Mouse (Mus musculus): ENCODE measurements around the gene Cbarp.

Gene Cbarp

DNA sequence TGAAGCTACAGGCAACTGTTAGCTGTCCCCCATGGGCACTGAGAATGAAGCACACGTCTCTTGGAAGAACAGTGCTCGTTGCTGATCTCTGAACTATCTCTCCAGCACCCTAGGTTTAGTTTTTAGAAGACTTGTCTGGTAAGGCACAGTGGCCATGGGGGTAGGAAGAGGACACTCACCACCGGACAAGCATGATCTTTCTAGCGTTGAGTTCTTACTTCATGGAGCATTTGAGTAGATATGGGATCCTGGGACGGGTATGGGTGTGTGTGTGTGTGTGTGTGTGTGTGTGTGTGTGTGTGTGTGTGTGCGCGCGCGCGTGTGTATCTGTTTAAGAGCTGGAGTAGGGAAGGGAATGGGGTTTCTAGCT lies at the start of gene Cbarp:
Gene Cbarp, minus strand, starts transcription at position 170 of the 370 bp plus-strand sequence.
- no peak for DNase-seq (ENCODE audit: low spot score)

DNA sequence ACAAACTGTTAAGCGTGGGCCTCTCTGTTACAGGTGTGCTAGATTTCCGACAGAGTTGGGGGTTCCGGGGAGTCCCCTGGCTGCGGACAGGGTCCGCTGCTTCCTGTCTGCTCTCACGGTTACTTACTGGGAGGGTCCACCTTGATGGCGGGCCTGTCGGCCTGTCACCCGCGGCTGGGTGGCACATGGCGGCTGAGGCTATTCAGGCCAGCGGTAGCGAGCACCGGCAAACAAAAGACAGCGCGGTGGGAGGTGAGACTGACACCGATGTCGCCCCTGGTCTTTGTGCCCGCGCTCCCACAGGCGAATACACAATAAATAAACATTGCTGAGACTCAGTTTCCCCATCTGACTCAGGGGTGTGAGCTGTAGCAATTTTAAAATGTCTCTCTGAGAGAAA lies 49.4 kb upstream of the Cbarp start:
- DNase-seq (ENCODE audit: low spot score): no peak

DNA sequence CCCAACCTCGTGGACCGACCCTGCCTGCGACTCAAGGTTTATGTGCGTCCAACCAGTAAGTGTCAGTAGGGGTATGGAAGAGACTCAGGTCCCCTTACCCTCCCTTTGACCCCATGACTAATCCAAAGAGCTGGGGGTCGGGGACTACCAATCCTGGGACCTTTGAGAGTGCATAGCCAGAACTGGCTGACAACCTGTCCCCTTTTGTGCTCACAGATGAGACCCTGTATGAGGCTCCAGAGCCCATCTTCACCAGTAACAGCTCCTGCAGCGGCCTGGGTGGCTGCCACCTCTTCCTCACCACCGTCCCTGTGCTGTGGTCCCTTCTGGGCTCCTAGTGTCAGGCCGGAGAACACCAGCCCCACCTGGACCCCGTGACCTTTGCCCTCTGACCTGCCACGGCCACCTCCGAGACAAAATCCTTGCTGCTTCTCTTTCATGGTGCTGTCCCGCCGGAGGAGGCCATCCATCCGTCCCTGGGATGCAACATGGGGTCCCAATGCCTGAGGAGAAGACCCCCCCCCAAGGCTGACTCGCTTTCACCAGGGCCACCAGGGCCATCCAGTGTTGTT lies 47.9 kb upstream of the Cbarp start:
- DNase-seq (ENCODE audit: low spot score): no peak

DNA sequence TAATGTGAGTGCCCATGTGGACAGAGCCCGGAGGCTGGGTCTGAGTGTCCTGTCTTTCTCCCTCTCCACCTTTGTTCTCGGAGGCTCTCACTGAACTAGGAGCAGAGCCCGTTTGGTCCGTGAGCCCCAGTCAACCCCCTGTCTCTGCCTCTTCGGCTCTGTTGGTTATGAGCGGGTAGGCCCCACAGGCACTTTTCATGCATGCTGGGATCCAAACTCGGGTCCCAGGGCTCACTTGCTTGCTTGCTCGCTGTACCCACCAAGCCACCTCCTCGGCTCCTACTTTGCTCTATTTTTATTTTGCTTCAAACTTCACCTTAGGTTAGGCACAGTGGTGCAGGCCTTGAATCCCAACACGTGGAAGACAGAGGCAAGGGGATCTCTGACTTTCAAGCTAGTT lies 47.1 kb upstream of the Cbarp start:
- DNase-seq (ENCODE audit: low spot score): no peak

DNA sequence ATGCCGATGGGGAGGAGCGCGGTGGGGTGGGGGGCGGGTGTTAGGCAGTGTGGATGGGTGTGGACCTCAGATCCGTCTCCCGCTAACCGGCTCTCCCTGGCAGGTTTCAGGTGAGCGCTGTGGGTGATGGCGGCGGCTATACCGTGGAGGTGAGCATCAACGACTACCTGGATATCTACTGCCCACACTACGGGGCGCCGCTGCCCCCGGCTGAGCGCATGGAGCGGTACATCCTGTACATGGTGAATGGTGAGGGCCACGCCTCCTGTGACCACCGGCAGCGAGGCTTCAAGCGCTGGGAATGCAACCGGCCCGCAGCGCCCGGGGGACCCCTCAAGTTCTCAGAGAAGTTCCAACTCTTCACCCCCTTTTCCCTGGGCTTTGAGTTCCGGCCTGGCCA lies 46.0 kb upstream of the Cbarp start:
- no peak for DNase-seq (ENCODE audit: low spot score)

DNA sequence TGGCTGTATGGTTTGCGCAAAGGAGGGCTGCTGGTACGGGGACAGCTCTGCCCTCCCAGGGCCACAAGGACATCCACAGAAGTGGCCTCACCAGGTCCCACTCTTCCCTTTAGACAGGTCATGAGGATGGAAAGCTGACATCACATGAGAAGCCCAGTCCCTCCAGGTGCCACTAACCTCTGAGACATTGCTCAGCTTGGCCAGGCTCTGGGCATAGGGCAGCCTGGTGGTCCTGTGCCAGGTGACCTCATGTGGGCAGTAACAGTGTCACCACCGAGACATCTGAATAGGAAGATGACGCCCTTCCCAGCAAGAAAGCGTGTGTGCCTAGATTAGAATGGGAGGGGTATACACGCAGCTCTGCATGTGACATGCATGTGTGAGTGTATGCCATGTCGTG lies 41.9 kb upstream of the Cbarp start:
- no peak for DNase-seq (ENCODE audit: low spot score)

DNA sequence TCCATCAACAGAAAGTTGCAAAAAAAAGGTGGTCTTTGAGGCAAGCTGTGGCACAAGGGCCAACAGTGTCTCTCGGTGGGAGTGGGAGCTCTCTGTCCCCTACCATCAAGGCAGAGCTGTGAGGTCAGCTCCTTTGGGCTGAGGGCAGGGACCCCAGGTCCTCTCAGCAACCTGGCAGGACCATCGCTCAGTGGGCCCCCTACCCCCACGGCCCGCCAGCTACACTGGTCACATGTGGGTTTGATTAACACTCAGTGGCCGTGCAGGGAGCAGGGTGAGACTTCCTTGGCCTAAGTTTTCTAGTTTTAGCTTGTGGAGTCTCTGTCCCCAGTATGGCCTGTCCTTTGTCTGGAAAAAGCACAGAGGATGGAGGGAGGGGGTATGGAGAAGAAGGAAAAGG lies 40.2 kb upstream of the Cbarp start:
- DNase-seq (ENCODE audit: low spot score): no peak

DNA sequence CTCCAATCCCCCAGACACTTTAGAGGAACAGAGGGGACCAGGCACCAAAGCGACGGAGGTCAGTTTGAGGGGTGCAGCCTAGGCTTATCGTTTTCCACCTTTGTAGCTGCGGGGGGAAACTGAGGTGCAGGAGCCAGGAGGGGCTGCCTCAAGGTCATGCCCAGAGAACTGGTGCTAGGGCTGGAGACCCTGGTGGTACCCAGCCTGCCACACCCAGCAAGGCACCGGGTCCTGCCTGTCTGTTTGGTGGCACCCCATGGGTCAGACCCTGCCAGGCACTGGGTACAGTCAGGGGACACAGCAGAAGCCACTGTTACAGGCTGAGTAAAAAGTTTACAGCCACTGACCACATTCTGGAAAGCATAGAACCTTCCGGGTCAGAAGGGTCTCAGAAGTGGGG lies 39.7 kb upstream of the Cbarp start:
- no peak for DNase-seq (ENCODE audit: low spot score)

DNA sequence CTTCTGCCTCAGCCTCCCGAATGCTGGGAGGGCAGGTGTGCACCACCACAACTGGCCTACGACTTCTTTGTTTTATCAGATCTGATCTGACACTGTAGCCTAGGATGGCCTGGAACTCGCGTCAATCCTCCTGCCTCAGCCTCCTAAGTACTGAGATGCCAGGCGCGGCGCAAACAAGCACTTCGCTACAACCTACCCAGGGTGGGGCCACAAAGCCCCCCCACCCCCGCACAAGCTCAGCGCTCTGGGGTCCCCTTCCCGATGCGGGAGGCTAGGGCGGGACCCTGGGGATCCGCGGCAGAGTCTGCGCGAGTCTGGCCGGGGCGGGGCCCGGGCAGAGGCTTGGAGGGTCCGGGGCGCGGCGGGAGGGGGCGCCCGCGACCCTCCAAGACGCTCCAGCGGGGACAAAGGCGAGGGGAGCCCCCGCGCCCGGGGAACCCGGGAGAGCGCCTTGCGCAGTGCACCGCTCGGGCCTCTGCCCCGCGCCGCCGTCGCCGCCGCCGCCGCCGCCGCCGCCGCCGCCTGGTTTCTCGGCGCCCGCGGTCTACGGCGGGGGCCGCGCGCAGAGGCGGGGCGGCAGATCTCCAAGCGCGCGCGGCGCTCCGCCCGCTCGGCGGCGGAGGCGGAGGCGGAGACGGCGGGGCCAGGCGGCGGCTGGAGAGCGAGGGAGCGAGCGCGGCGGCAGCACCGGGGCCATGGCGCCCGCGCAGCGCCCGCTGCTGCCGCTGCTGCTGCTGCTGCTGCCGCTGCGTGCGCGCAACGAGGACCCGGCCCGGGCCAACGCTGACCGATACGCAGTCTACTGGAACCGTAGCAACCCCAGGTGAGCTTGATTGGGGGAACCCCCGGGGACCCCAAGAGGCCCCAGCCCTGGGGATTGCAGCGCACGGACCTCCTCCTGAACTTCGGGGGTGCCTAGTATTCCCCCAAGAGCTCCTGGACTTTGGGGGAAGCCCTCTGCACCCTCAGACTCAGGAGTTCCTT lies 38.7 kb upstream of the Cbarp start, which contains the start of gene Efna2:
Gene Efna2, plus strand, starts transcription at position 415 of the 984 bp plus-strand sequence.
- no peak for DNase-seq (ENCODE audit: low spot score)

DNA sequence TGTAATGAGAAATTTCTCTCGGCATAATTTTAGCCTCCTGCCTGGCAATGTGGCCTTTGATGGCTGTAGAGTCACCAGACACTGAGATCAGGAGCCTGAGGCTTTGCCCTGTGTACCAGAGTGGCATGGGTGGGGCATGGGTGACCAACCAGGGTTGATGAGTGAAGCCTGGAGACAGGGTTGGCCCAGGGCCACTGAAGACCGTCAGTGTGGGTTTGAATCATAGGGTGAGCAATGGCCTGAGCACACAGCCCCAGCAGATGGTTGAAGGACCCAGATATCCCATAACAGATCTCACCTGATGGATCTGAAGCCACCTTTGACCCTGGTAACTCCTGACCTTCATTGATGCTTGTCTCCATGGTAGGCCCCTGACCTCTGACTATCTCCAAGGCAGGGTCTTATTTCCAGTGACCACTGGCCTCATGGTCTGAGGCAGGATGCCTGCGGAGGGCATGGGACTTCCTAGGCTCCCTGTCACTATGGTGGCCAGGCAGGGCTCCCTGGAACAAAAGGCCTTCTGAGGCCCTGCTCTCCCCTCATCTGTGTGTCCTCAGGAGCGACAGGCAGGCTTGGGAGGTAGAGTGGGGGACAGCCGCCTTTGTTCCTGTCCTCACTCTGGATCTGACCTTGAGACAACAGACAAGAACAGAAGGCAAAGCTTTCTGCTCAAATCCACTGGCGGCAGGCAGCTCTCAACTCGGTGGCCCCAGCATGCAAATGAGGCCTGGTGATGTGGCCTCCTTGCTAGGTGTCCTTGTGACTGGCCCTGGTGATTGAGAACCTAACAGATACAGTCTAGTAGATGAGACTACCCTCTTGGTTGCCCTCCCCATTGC lies 37.0 kb upstream of the Cbarp start:
- DNase-seq (ENCODE audit: low spot score): no peak

DNA sequence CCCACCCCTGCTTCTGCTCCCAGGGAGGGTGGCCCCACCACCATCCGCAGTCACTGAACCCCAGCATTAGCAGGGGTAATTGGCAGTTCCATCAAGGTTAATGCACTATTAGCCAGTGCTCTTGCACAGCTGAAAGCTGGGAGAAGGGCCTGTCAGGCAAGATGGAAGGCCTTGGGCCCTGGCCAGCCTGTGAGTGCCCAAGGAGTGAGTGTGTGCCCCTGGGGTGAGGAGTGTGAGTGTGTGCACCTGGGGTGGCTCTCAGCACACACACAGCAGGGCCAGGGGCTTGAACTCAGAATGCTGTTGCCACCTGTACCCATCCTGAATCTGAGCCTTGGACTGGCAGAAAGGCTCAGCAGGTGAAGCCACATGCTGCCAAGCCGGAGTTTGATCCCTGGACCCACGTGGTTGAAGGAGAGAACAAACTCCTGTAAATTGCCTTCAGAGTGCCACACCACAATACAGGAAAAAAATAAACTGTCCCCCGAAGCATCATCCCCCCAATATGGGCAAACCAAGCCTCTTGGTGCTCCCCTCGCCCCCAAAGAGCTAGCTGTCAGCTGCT lies 35.7 kb upstream of the Cbarp start:
- DNase-seq (ENCODE audit: low spot score): no peak

DNA sequence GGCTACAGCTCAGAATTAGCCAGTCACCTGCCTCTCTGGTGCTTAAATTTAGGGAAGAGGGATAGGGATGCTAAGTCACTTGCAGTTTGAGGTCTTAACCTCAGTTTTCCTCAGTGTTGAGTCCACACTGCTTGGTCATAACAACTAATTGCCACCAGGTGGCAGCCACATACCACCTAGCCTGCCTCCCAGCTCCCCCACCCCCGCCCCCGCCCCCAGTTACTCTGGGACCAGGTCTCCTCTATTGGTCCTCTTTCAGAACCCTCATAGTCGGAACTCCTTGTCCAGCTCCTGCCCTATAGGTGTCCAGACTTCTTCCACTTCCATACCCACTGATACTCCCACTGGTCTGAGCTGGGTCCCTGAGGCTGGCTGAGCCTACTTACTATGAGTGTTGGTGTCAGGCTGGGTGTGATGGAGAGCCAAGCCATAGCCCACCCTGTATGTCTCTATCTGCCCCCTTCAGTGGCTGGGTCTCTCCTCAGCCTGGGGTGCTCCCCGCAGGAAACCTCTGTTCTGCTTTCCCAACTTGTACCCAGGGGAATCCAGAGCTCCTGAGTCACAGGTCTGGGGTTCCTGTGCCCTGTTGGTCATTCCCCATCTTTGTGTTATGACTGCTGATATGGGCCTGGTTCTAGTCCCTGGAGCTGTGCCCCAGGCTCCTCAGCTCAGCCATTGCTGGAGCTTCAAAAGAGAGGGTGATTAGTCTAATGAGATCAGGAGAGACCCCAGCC lies 35.1 kb upstream of the Cbarp start:
- no peak for DNase-seq (ENCODE audit: low spot score)

DNA sequence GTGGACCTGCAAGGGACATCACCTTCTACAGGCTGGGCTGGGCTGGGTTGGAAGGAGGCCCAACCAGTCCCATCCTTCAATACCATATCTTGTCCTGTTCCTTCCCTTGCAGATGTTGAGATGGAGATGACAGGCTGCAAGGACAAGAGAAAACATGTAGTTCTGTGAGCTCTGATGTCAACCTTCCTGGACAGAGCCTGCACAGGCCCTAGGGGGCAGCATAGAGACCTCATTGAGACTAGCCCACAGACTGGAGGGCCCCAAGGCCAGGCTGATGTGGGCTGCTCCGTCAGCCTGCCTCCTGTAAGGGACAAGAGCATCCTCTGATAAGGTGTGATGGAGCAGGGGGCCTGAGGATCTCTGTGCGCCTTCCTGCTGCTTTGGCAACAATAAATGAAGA lies 34.1 kb upstream of the Cbarp start:
- DNase-seq (ENCODE audit: low spot score): no peak

DNA sequence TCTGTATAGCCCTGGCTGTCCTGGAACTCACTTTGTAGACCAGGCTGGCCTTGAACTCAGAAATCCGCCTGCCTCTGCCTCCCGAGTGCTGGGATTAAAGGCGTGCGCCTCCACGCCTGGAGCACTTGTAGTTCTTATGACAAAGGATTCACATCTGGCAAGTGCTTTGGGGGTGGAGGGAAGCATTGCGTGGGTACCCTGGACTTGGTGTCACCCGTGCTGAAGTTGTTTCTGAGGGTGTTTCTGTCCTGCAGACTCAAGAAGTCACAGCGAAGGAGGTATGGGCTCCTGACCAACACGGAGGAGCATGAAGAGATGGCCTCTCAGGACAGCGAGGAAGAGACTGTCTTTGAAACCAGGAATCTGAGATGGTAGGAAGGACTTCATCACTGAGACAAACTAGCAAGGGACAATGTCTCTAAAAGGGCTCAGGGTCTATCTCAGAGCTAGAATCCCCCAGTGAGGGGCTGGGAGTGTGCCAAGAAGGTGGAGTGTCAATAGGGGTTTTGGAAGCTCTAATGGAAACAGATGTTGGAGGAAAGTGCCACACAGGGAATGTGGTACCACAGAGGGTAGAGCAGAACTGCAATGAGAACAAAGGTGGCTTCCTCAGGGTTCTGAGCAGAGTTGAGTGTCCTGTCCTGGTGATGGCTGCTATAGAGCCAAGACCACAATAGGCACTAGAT lies 33.5 kb upstream of the Cbarp start:
- no peak for DNase-seq (ENCODE audit: low spot score)

DNA sequence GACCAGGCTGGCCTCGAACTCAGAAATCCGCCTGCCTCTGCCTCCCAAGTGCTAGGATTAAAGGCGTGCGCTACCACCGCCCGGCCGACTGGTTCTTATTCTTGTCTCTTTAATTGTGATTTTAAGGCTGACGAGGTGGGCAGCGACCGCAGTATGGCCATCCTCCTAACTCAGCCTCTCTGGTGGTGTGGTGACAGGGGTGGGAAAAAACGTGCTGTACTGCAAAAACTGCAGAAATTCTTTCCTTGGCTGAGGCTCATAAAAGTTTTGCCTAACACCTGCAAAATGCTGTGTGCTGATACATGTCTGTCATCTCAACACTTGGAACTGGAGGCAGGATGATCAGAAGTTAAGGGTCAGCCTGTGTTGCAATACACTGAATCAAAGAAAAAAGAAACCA lies 32.7 kb upstream of the Cbarp start:
- no peak for DNase-seq (ENCODE audit: low spot score)

DNA sequence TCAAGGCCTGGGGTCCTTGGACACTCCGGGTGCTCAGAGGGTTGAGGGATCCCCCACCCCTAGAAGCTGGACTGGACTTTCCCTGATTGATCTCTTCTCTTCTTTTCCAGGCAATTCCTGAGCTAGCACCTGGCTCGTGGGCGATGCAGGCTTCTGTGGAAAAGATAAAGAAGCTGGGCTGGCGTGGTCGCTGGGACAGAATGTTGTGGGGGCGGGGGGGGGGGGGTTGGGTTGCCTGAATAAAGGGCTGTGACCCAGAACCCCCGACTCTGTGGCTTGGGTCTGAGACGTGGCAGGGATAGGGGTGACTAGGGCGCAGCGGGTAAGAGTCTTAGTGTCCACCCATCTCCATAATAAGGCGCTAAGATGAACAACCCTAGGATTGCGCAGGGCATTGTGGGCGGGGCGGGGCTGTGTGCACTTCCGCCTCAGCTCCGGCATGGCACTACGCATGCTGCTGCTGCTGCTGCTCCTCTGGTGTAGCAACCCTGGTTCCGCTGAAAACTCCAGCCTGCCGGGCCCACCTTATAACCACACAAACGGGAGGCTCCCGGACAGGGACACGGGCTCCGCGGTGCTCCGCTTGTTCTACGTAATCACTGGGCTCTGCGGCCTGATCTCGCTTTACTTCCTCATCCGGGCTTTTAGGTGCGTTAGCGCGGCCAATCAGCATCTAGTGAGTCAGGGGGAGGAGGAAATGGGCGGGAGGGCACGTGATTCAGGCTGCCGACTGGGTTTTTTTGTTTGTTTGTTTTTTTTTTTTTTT lies 32.1 kb upstream of the Cbarp start, which contains the start of gene 1600002K03Rik:
Gene 1600002K03Rik, plus strand, starts transcription at position 418 of the 766 bp plus-strand sequence.
- peak; percentile 95 for DNase-seq (ENCODE audit: low spot score)

DNA sequence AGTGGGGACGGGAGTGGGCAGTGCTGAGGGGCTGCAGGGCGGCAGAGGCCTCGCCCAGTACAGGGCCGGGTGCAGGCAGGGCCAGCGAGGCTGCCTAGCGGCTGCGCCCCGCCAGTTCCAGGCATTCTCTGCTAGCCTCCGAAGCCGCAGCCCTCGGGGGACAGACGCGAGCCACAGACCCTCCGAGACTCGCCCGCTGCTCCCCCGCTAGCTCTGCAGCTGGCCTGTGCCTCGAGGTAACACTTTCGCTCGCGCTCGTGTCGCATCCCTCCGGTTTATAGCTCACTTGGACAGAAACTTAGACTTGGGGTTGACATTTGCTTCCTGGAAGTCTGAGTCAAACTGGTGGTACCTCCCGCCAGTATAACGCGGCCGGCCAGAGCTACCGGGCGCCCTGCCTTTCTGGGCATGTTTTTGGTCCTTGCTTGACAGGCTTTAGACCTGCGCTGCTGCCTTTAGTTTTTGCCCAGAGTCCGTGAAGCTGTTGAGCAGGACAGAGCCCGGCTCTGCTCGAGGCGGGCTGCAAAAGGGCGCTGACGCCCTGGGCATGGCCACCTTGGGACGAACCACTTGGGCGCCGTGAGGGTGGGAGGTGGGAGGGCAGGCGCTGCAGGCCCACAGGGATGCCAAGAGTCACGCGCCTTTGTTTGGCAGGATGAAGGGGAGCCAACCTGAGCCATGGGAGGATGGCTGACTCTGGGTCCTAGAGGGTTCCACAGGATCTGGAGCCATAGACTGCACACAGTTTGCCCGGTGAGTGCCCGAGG lies 31.3 kb upstream of the Cbarp start:
- no peak for DNase-seq (ENCODE audit: low spot score)

DNA sequence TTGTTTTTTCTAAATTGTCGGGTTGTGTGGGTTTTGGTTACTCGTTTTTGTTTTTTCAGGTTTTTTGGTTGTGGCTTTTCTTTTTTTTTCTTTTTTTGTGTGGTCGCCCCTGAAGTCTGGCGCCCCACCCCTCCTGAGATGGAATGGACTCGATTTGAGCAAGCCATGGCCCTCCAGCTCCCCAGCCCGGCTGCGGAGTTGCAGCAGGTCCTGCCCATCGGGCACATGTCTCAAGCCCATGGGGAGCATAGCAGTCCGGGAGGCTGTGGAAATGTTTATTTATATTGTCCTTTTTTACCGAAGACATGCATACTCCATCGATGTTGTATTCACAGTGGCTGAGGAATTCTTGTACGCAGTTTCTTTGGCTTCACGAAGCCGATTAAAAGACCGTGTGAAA lies 30.6 kb upstream of the Cbarp start:
- no peak for DNase-seq (ENCODE audit: low spot score)

DNA sequence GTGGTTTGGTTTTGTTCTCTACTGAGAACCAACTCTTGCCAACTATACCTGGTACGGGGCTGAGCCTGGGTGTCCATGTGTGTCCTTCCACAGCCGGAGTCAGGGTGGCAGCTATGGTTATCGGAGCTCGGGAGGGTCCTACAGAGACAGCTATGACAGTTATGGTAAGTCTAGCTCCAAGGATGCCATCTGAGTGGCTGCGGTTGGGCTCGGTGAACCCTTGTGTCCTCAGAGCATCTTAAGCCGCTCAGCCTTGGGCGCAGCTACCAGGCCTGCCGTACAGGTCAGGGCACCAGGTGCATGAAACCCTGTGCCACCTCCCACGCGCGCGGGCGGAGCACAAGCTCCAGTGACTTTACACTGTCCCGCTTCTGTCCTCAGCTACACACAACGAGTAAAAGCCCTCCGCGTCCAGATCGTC lies 30.0 kb upstream of the Cbarp start:
- DNase-seq (ENCODE audit: low spot score): no peak
